Mouse (Mus musculus): ENCODE measurements at regions not wholly inside any gene's neighbourhood (a gene's known extent, or its start where the extent isn't known, plus 50 kb on each side); places are given as distances from the start of the nearest gene placed in this dataset.
"Not testable (repeated sequence)": the region's sequence is repeated elsewhere in the genome, so short reads cannot be mapped to it uniquely, and the experiment has no call there.

- Histone ChIP-seq H3K4me1 (ENCODE audit: insufficient read depth, low read length) (no peaks in the 10 kb centered on the region), H3K9ac (replicated peaks; ENCODE audit: low read length) (no peak overlapping the region), H3K4me2 (ENCODE audit: low read depth, low read length) (no peak overlapping the region), H3K36me3 (ENCODE audit: insufficient read depth, low read length) (no peaks in the 10 kb centered on the region), H3K4me3 (ENCODE audit: low read length) (no peak overlapping the region), H3K27me3 (ENCODE audit: insufficient read depth, low read length) (no peaks in the 10 kb centered on the region), H3K9me3 (ENCODE audit: low read length) (no peaks in the 10 kb centered on the region), H3K27ac (no peak overlapping the region)
- 91% methylated on average over 14 of the region's 14 CpGs for WGBS
- no peak for ATAC-seq
- TF ChIP-seq CTCF (IDR thresholded peaks at IDR 0.05; ENCODE audit: low read depth): no peak
- DNase-seq (ENCODE audit: low spot score): no peak
Measured at GRCm38 (mm10) chr13:3138698-3139097, 399.2 kb upstream of the Gdi2 start.

GRCm38 (mm10) chr13:3145513-3145912, 392.4 kb upstream of the Gdi2 start:
- H3K4me1 ChIP-seq (ENCODE audit: insufficient read depth, low read length); H3K4me2 ChIP-seq (ENCODE audit: low read depth, low read length); DNase-seq (ENCODE audit: low spot score); H3K9ac ChIP-seq (replicated peaks; ENCODE audit: low read length); H3K9me3 ChIP-seq (ENCODE audit: low read length); H3K27me3 ChIP-seq (ENCODE audit: insufficient read depth, low read length); H3K36me3 ChIP-seq (ENCODE audit: insufficient read depth, low read length); H3K27ac ChIP-seq; H3K4me3 ChIP-seq (ENCODE audit: low read length); ATAC-seq: not testable (repeated sequence)
- WGBS: 75% methylated on average over 1 of the region's 1 CpGs

Data from hindbrain, postnatal 0 days (tissue).